8 mouse cellular contexts compared by ENCODE assay signal in the genomic region with DNA sequence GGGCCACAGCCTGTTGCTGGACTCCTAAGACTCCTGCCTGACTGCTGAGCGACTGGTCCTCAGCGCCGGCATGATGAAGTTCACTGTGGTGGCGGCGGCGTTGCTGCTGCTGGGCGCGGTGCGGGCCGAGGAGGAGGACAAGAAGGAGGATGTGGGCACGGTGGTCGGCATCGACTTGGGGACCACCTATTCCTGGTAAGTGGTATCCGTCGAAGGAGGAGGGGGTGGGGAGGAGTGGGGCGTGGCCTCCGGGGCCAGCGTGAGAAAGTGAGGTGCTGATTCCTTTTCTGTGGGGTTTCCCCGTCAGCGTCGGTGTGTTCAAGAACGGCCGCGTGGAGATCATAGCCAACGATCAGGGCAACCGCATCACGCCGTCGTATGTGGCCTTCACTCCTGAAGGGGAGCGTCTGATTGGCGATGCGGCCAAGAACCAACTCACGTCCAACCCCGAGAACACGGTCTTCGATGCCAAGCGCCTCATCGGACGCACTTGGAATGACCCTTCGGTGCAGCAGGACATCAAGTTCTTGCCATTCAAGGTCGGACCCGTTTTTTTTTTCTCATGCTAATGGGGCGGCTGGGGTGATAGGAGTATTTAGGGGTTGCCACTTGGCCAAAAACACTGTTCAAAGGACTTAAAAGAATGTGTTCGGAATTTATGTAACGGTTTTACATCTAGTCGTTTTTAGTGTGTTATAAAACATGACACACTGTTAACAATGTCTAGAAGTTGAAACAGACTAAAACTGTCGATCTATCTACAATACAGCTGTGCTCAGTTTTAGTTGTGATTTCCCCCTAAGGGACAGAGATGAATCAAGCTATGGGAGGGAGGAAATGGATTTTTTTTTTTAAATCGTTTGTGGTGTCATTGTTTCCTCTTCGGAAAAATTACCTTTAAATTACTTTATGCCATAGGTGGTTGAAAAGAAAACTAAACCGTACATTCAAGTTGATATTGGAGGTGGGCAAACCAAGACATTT. TPM values are rescaled to one million over a fixed set of nuclear protein-coding genes. Genes with fewer than 3 reads are reported as not detected.
DNase-seq lines count a peak whose midpoint lies in the region; ATAC-seq and TF ChIP-seq lines count a peak whose summit lies in the region.

No protein-coding gene starts in this region.

- H3K4me2 ChIP-seq in heart, embryonic 14.5 days (ENCODE audit: low read length), result peak overlapping the region; percentile 72
- peak overlapping the region; percentile 52 for H3K4me2 ChIP-seq in limb, embryonic 15.5 days
- H3K4me2 ChIP-seq in myocyte (ENCODE audit: low read depth), result peak overlapping the region; percentile 88

- ATAC-seq in heart, embryonic 14.5 days (ENCODE audit: insufficient number of reproducible peaks, insufficient read depth, low FRiP score, low read depth), result peak; percentile 5; the same call in 1 of the 2 replicates
- ATAC-seq in limb, embryonic 15.5 days (ENCODE audit: insufficient number of reproducible peaks, low FRiP score, low TSS enrichment, low read depth), result no peak; the same call in 1 of the 2 replicates

- H3K4me1 ChIP-seq in bone marrow, adult 2 months (ENCODE audit: control insufficient read depth, insufficient read depth, low read length), result no peaks in the 10 kb centered on the region; the same call in 1 of the 2 replicates
- H3K4me1 ChIP-seq in heart, embryonic 14.5 days (ENCODE audit: control insufficient read depth in 2 of 2, insufficient read depth in 2 of 2, low read length in 2 of 2), result peaks cover 8 to 48% of the 10 kb centered on the region in 2 experiments
- peaks cover 38% of the 10 kb centered on the region for H3K4me1 ChIP-seq in limb, embryonic 15.5 days

- TF ChIP-seq CTCF in bone marrow, adult 2 months (IDR thresholded peaks at IDR 0.05; ENCODE audit: control insufficient read depth, insufficient read depth, low read length), result no peak

- peak overlapping the region; percentile 99 for H3K9ac ChIP-seq in heart, embryonic 14.5 days (ENCODE audit: low read length)
- peak overlapping the region; percentile 94 for H3K9ac ChIP-seq in limb, embryonic 15.5 days

- H3K27me3 ChIP-seq in heart, embryonic 14.5 days (ENCODE audit: control insufficient read depth, insufficient read depth, low read length), result no peaks in the 10 kb centered on the region
- no peaks in the 10 kb centered on the region for H3K27me3 ChIP-seq in limb, embryonic 15.5 days
- no peaks in the 10 kb centered on the region for H3K27me3 ChIP-seq in myocyte (ENCODE audit: control insufficient read depth, insufficient read depth, insufficient read length)

- peak overlapping the region; percentile 93 for H3K4me3 ChIP-seq in bone marrow, adult 2 months (replicated peaks; ENCODE audit: control insufficient read depth, low read depth, low read length)
- peak overlapping the region; percentile 63 to 86 for H3K4me3 ChIP-seq in heart, embryonic 14.5 days (ENCODE audit: control insufficient read depth in 1 of 2, insufficient read depth in 1 of 2, low read depth in 1 of 2, low read length in 2 of 2)
- H3K4me3 ChIP-seq in limb, embryonic 15.5 days, result peak overlapping the region; percentile 92
- H3K4me3 ChIP-seq in myocyte, result peak overlapping the region; percentile 99

- peak; percentile 56 for DNase-seq in embryo, embryonic 10 days (ENCODE audit: low spot score)
- no peak for DNase-seq in embryo, embryonic 9.5 days (ENCODE audit: extremely low spot score)
- DNase-seq in 3T3-L1 (ENCODE audit: low read depth, low spot score), result peak; percentile 65
- no peak for DNase-seq in urinary bladder, postnatal 4 days (ENCODE audit: low spot score in 2 of 2)

- peaks cover 64% of the 10 kb centered on the region for H3K79me2 ChIP-seq in myocyte (ENCODE audit: control insufficient read depth, insufficient read depth)

- H3ac ChIP-seq in myocyte (ENCODE audit: control insufficient read depth, insufficient read length), result peak overlapping the region; percentile 84

- peak overlapping the region; percentile 93 for H3K27ac ChIP-seq in bone marrow, adult 2 months (ENCODE audit: control insufficient read depth, insufficient read depth, low read depth, low read length, poor library complexity)
- H3K27ac ChIP-seq in heart, embryonic 14.5 days (replicated peaks in 1 of 2; ENCODE audit: control insufficient read depth in 1 of 2, insufficient read depth in 1 of 2, low read depth in 2 of 2, low read length in 2 of 2), result peak overlapping the region; percentile 67 to 86
- peak overlapping the region; percentile 89 for H3K27ac ChIP-seq in limb, embryonic 15.5 days

- under 1% methylated on average over 50 of the region's 50 CpGs for WGBS in bone marrow, adult 2 months
- WGBS in heart, embryonic 14.5 days, result 3% methylated on average over 50 of the region's 50 CpGs
- WGBS in limb, embryonic 15.5 days, result 3% methylated on average over 50 of the region's 50 CpGs

- TF ChIP-seq POLR2A in bone marrow, adult 2 months (IDR thresholded peaks at IDR 0.05; ENCODE audit: borderline replicate concordance, control insufficient read depth, low read depth, low read length), result peak; percentile 45; the same call in 1 of the 2 replicates
- TF ChIP-seq POLR2A in myocyte (IDR thresholded peaks at IDR 0.05; ENCODE audit: insufficient read length, low read depth), result peak; percentile 58

- no peaks in the 10 kb centered on the region for H3K9me3 ChIP-seq in heart, embryonic 14.5 days (ENCODE audit: control insufficient read depth, low read length)
- no peaks in the 10 kb centered on the region for H3K9me3 ChIP-seq in limb, embryonic 15.5 days

- H3K36me3 ChIP-seq in heart, embryonic 14.5 days (ENCODE audit: control insufficient read depth, insufficient read depth, low read length), result peaks cover 51% of the 10 kb centered on the region
- peaks cover 43% of the 10 kb centered on the region for H3K36me3 ChIP-seq in limb, embryonic 15.5 days
- peaks cover 51% of the 10 kb centered on the region for H3K36me3 ChIP-seq in myocyte (ENCODE audit: control insufficient read depth, insufficient read depth)

TF ChIP-seq in myocyte, 11 proteins besides CTCF, POLR2A, EP300 and RAD21:
- no peak for TF ChIP-seq TCF12 (IDR thresholded peaks at IDR 0.05; ENCODE audit: insufficient read depth, poor library complexity, severe bottlenecking)
- TF ChIP-seq POLR2AphosphoS2 (IDR thresholded peaks at IDR 0.05; ENCODE audit: insufficient read length, low read depth), result peak; percentile 79

RNA-seq across cellular contexts. Expression of a gene that starts 0.8 kb away (rescaled TPM):
- polyA plus RNA-seq in bone marrow, adult 2 months (2011; ENCODE audit: insufficient read depth, insufficient read length, low replicate concordance, missing spikeins), result 114 and 246 TPM in 2 replicates
- polyA plus RNA-seq in heart, embryonic 14.5 days (2014; fragmentation: Nextera tagmentation; extraction: Ambion mirVana), result 545 and 663 TPM in 2 replicates
- 944 and 970 TPM in 2 replicates for polyA plus RNA-seq in limb, embryonic 15.5 days (2015; fragmentation: Nextera tagmentation; extraction: Ambion mirVana)
- 451 TPM for polyA plus RNA-seq in myocyte (2012; fragmentation: generic; extraction: Trizol)

RNA-seq across cellular contexts. Expression of a gene that starts 17.5 kb away (rescaled TPM):
- polyA plus RNA-seq in bone marrow, adult 2 months (2011; ENCODE audit: insufficient read depth, insufficient read length, low replicate concordance, missing spikeins), result 41.6 and 42.5 TPM in 2 replicates
- 66.2 and 69.5 TPM in 2 replicates for polyA plus RNA-seq in heart, embryonic 14.5 days (2014; fragmentation: Nextera tagmentation; extraction: Ambion mirVana)
- 84.6 and 85.5 TPM in 2 replicates for polyA plus RNA-seq in limb, embryonic 15.5 days (2015; fragmentation: Nextera tagmentation; extraction: Ambion mirVana)
- polyA plus RNA-seq in myocyte (2012; fragmentation: generic; extraction: Trizol), result 28.3 TPM

RNA-seq across cellular contexts. Expression of a gene that starts 27.2 kb away (rescaled TPM):
- 16.6 and 22.5 TPM in 2 replicates for polyA plus RNA-seq in bone marrow, adult 2 months (2011; ENCODE audit: insufficient read depth, insufficient read length, low replicate concordance, missing spikeins)
- 25.5 and 26.7 TPM in 2 replicates for polyA plus RNA-seq in heart, embryonic 14.5 days (2014; fragmentation: Nextera tagmentation; extraction: Ambion mirVana)
- polyA plus RNA-seq in limb, embryonic 15.5 days (2015; fragmentation: Nextera tagmentation; extraction: Ambion mirVana), result 39.7 and 41.1 TPM in 2 replicates
- 65.3 TPM for polyA plus RNA-seq in myocyte (2012; fragmentation: generic; extraction: Trizol)

RNA-seq across cellular contexts. Expression of a gene that starts 53.6 kb away (rescaled TPM):
- polyA plus RNA-seq in bone marrow, adult 2 months (2011; ENCODE audit: insufficient read depth, insufficient read length, low replicate concordance, missing spikeins), result 37.9 and 39.2 TPM in 2 replicates
- 51.0 and 65.8 TPM in 2 replicates for polyA plus RNA-seq in heart, embryonic 14.5 days (2014; fragmentation: Nextera tagmentation; extraction: Ambion mirVana)
- polyA plus RNA-seq in limb, embryonic 15.5 days (2015; fragmentation: Nextera tagmentation; extraction: Ambion mirVana), result 82.1 and 94.4 TPM in 2 replicates
- 43.9 TPM for polyA plus RNA-seq in myocyte (2012; fragmentation: generic; extraction: Trizol)

Comparison
In these comparisons a context has a peak if more than half of its experiments do, and no peak if none do; other contexts are left out.
1. DNase-seq: peak in embryo, embryonic 10 days (single experiment) and 3T3-L1 (single experiment); none in embryo, embryonic 9.5 days (single experiment) and urinary bladder, postnatal 4 days (0 of 2).
2. Peak in every context shown above with its lines, with median percentiles within 50 percentile points of each other: H3K27ac ChIP-seq, H3K4me3 ChIP-seq and H3K4me2 ChIP-seq.